Mouse (Mus musculus): ENCODE measurements around the gene Ddx11. TPM values are rescaled to one million over a fixed set of nuclear protein-coding genes. Genes with fewer than 3 reads are reported as not detected.
A peak's percentile ranks its signal among the peaks of the same experiment; 100 is the strongest.

The Ddx11 gene
- polyA plus RNA-seq, 1 experiment from 2014 or later: 8.7 TPM

- Histone ChIP-seq H3K9ac (ENCODE audit: low read length) (no peak overlapping the region), H3K9me3 (ENCODE audit: control insufficient read depth, low read length) (no peaks in the 10 kb centered on the region), H3K4me2 (ENCODE audit: low read length) (no peak overlapping the region), H3K36me3 (ENCODE audit: control insufficient read depth, insufficient read depth, low read length) (peaks cover 76% of the 10 kb centered on the region), H3K4me3 (ENCODE audit: control insufficient read depth in 1 of 2, insufficient read depth in 1 of 2, low read depth in 1 of 2, low read length in 2 of 2) (no peak overlapping the region), H3K27ac (replicated peaks in 1 of 2; ENCODE audit: control insufficient read depth in 1 of 2, insufficient read depth in 1 of 2, low read depth in 2 of 2, low read length in 2 of 2) (no peak overlapping the region), H3K27me3 (ENCODE audit: control insufficient read depth, insufficient read depth, low read length) (no peaks in the 10 kb centered on the region), H3K4me1 (ENCODE audit: control insufficient read depth in 2 of 2, insufficient read depth in 2 of 2, low read length in 2 of 2) (no peaks in the 10 kb centered on the region)
- no peak for ATAC-seq (ENCODE audit: insufficient number of reproducible peaks, insufficient read depth, low FRiP score, low read depth)
- WGBS: 79% methylated on average over 1 of the region's 1 CpGs
Measured at GRCm38 (mm10) chr17:66085038-66085437, 38.3 kb upstream of the Ddx11 start.

GRCm38 (mm10) chr17:66090251-66090650 lies 33.1 kb upstream of the Ddx11 start:
- Histone ChIP-seq H3K4me2 (ENCODE audit: low read length) (no peak overlapping the region), H3K9ac (ENCODE audit: low read length) (no peak overlapping the region), H3K4me3 (ENCODE audit: control insufficient read depth in 1 of 2, insufficient read depth in 1 of 2, low read depth in 1 of 2, low read length in 2 of 2) (no peak overlapping the region), H3K27ac (replicated peaks in 1 of 2; ENCODE audit: control insufficient read depth in 1 of 2, insufficient read depth in 1 of 2, low read depth in 2 of 2, low read length in 2 of 2) (no peak overlapping the region), H3K27me3 (ENCODE audit: control insufficient read depth, insufficient read depth, low read length) (no peaks in the 10 kb centered on the region), H3K9me3 (ENCODE audit: control insufficient read depth, low read length) (no peaks in the 10 kb centered on the region), H3K4me1 (ENCODE audit: control insufficient read depth in 2 of 2, insufficient read depth in 2 of 2, low read length in 2 of 2) (no peaks in the 10 kb centered on the region), H3K36me3 (ENCODE audit: control insufficient read depth, insufficient read depth, low read length) (peaks cover 65% of the 10 kb centered on the region)
- ATAC-seq (ENCODE audit: insufficient number of reproducible peaks, insufficient read depth, low FRiP score, low read depth): no peak

GRCm38 (mm10) chr17:66091392-66091791 lies 31.9 kb upstream of the Ddx11 start:
- no peak overlapping the region for H3K27ac ChIP-seq (replicated peaks in 1 of 2; ENCODE audit: control insufficient read depth in 1 of 2, insufficient read depth in 1 of 2, low read depth in 2 of 2, low read length in 2 of 2)
- H3K36me3 ChIP-seq (ENCODE audit: control insufficient read depth, insufficient read depth, low read length): peaks cover 54% of the 10 kb centered on the region
- H3K9me3 ChIP-seq (ENCODE audit: control insufficient read depth, low read length): no peaks in the 10 kb centered on the region
- 81% methylated on average over 2 of the region's 2 CpGs for WGBS
- H3K9ac ChIP-seq (ENCODE audit: low read length): no peak overlapping the region
- H3K4me3 ChIP-seq (ENCODE audit: control insufficient read depth in 1 of 2, insufficient read depth in 1 of 2, low read depth in 1 of 2, low read length in 2 of 2): no peak overlapping the region
- ATAC-seq (ENCODE audit: insufficient number of reproducible peaks, insufficient read depth, low FRiP score, low read depth): no peak
- no peaks in the 10 kb centered on the region for H3K4me1 ChIP-seq (ENCODE audit: control insufficient read depth in 2 of 2, insufficient read depth in 2 of 2, low read length in 2 of 2)
- no peak overlapping the region for H3K4me2 ChIP-seq (ENCODE audit: low read length)
- H3K27me3 ChIP-seq (ENCODE audit: control insufficient read depth, insufficient read depth, low read length): no peaks in the 10 kb centered on the region

GRCm38 (mm10) chr17:66092065-66092464 lies 31.3 kb upstream of the Ddx11 start:
- Histone ChIP-seq H3K4me3 (ENCODE audit: control insufficient read depth in 1 of 2, insufficient read depth in 1 of 2, low read depth in 1 of 2, low read length in 2 of 2) (no peak overlapping the region), H3K9ac (ENCODE audit: low read length) (no peak overlapping the region), H3K9me3 (ENCODE audit: control insufficient read depth, low read length) (no peaks in the 10 kb centered on the region), H3K4me2 (ENCODE audit: low read length) (no peak overlapping the region), H3K27ac (replicated peaks in 1 of 2; ENCODE audit: control insufficient read depth in 1 of 2, insufficient read depth in 1 of 2, low read depth in 2 of 2, low read length in 2 of 2) (no peak overlapping the region), H3K4me1 (ENCODE audit: control insufficient read depth in 2 of 2, insufficient read depth in 2 of 2, low read length in 2 of 2) (no peaks in the 10 kb centered on the region), H3K36me3 (ENCODE audit: control insufficient read depth, insufficient read depth, low read length) (peaks cover 50% of the 10 kb centered on the region), H3K27me3 (ENCODE audit: control insufficient read depth, insufficient read depth, low read length) (no peaks in the 10 kb centered on the region)
- WGBS: 95% methylated on average over 2 of the region's 2 CpGs
- ATAC-seq (ENCODE audit: insufficient number of reproducible peaks, insufficient read depth, low FRiP score, low read depth): no peak

- Histone ChIP-seq H3K4me3 (ENCODE audit: control insufficient read depth in 1 of 2, insufficient read depth in 1 of 2, low read depth in 1 of 2, low read length in 2 of 2) (no peak overlapping the region), H3K27ac (replicated peaks in 1 of 2; ENCODE audit: control insufficient read depth in 1 of 2, insufficient read depth in 1 of 2, low read depth in 2 of 2, low read length in 2 of 2) (no peak overlapping the region), H3K4me2 (ENCODE audit: low read length) (no peak overlapping the region), H3K36me3 (ENCODE audit: control insufficient read depth, insufficient read depth, low read length) (peaks cover 44% of the 10 kb centered on the region), H3K9me3 (ENCODE audit: control insufficient read depth, low read length) (no peaks in the 10 kb centered on the region), H3K4me1 (ENCODE audit: control insufficient read depth in 2 of 2, insufficient read depth in 2 of 2, low read length in 2 of 2) (no peaks in the 10 kb centered on the region), H3K9ac (ENCODE audit: low read length) (no peak overlapping the region), H3K27me3 (ENCODE audit: control insufficient read depth, insufficient read depth, low read length) (no peaks in the 10 kb centered on the region)
- WGBS: 74% methylated on average over 3 of the region's 3 CpGs
- ATAC-seq (ENCODE audit: insufficient number of reproducible peaks, insufficient read depth, low FRiP score, low read depth): no peak
Measured at GRCm38 (mm10) chr17:66092664-66093063, 30.7 kb upstream of the Ddx11 start.

GRCm38 (mm10) chr17:66100566-66101379 lies 22.5 kb upstream of the Ddx11 start:
- Histone ChIP-seq H3K4me1 (ENCODE audit: control insufficient read depth in 2 of 2, insufficient read depth in 2 of 2, low read length in 2 of 2) (peaks cover 0 to 12% of the 10 kb centered on the region in 2 experiments; a peak in 3 of 4 replicates), H3K27ac (replicated peaks in 1 of 2; ENCODE audit: control insufficient read depth in 1 of 2, insufficient read depth in 1 of 2, low read depth in 2 of 2, low read length in 2 of 2) (peak overlapping the region; percentile 85 to 92), H3K4me3 (ENCODE audit: control insufficient read depth in 1 of 2, insufficient read depth in 1 of 2, low read depth in 1 of 2, low read length in 2 of 2) (peak overlapping the region; percentile 69 to 74), H3K9ac (ENCODE audit: low read length) (peak overlapping the region; percentile 92), H3K9me3 (ENCODE audit: control insufficient read depth, low read length) (no peaks in the 10 kb centered on the region), H3K27me3 (ENCODE audit: control insufficient read depth, insufficient read depth, low read length) (no peaks in the 10 kb centered on the region), H3K36me3 (ENCODE audit: control insufficient read depth, insufficient read depth, low read length) (0 out of 2 replicates have a peak, but pooled peaks cover 3% of the 10 kb centered on the region), H3K4me2 (ENCODE audit: low read length) (peak overlapping the region; percentile 80)
- peak; percentile 73 for ATAC-seq (ENCODE audit: insufficient number of reproducible peaks, insufficient read depth, low FRiP score, low read depth)
- WGBS: under 1% methylated on average over 41 of the region's 41 CpGs

GRCm38 (mm10) chr17:66101380-66102330 lies 21.7 kb upstream of the Ddx11 start, which contains the start of gene Ndufv2:
Ndufv2 (minus strand) TSS chr17:66101559.
- H3K4me3 ChIP-seq (ENCODE audit: control insufficient read depth in 1 of 2, insufficient read depth in 1 of 2, low read depth in 1 of 2, low read length in 2 of 2): peak within 1 kb of the TSS; percentile 69 to 74
- peak within 1 kb of the TSS; percentile 92 for H3K9ac ChIP-seq (ENCODE audit: low read length)
- peak within 1 kb of the TSS; percentile 80 for H3K4me2 ChIP-seq (ENCODE audit: low read length)
- no peaks in the 10 kb centered on the region for H3K27me3 ChIP-seq (ENCODE audit: control insufficient read depth, insufficient read depth, low read length)
- 0 out of 2 replicates have a peak, but pooled peaks cover 3% of the 10 kb centered on the region for H3K36me3 ChIP-seq (ENCODE audit: control insufficient read depth, insufficient read depth, low read length)
- no peaks in the 10 kb centered on the region for H3K9me3 ChIP-seq (ENCODE audit: control insufficient read depth, low read length)
- peak; percentile 100 for ATAC-seq (ENCODE audit: insufficient number of reproducible peaks, insufficient read depth, low FRiP score, low read depth)
- H3K27ac ChIP-seq (replicated peaks in 1 of 2; ENCODE audit: control insufficient read depth in 1 of 2, insufficient read depth in 1 of 2, low read depth in 2 of 2, low read length in 2 of 2): peak within 1 kb of the TSS; percentile 91 to 92
- peaks cover 0 to 12% of the 10 kb centered on the region in 2 experiments; a peak in 3 of 4 replicates for H3K4me1 ChIP-seq (ENCODE audit: control insufficient read depth in 2 of 2, insufficient read depth in 2 of 2, low read length in 2 of 2)
- WGBS: under 1% methylated on average over 66 of the region's 67 CpGs
